11 mouse cellular contexts compared by ENCODE assay signal in the genomic region with DNA sequence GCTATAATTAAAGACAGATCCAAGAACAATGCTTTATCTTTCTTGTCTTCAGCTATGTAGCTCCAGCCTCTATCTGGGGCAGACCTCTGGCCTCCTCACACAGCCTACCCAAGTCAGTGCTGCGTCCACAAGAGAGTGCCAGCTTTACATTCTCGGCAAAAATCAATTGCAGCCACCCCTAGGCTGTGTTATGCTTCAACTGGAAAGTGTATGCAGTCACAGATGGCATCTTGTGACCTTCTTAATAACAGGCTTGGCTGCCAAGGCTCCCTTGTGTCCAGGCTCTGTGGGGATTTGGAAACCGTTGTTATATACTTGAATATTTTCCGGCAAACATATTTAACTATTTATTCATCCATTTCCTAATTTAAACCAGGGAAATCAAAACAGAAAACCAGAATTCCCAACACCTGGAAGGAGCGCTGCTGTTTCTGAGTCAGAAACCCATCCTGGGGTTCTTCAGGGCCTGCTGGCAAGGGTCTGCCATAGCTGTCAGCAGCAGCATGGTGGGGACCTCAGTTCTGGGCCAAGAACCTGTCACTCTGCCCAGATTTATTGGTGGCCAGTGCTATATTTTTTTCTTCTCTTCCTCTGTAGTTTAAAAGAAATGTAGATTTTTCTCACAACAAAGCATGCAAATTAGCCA. TPM values are rescaled to one million over a fixed set of nuclear protein-coding genes. Genes with fewer than 3 reads are reported as not detected.
A peak's percentile ranks its signal among the peaks of the same experiment; 100 is the strongest.
DNase-seq lines count a peak whose midpoint lies in the region; ATAC-seq lines count a peak whose summit lies in the region.
"Had no signal": no experiment of that assay in that cellular context is flagged by ENCODE, and none has a peak within 500 bp of the region (broad histone marks: within the 10 kb centered on the region; RNA-seq: fewer than 3 reads in every experiment).

No protein-coding gene starts in this region.

- ATAC-seq in limb, embryonic 12.5 days (ENCODE audit: insufficient number of reproducible peaks, insufficient read depth, low FRiP score, low TSS enrichment, low read depth) = peak; percentile 82

- no peak overlapping the region for H3K9ac ChIP-seq in limb, embryonic 12.5 days (replicated peaks)

- intact Hi-C loops in left cerebral cortex, postnatal 4 days (cut with DNase I) = no loop called here
- intact Hi-C loops in left cerebral cortex, postnatal 14 days (cut with DNase I) = no loop called here

- WGBS in limb, embryonic 12.5 days = 45% methylated on average over 5 of the region's 5 CpGs

- peaks cover 15% of the 10 kb centered on the region for H3K4me1 ChIP-seq in limb, embryonic 12.5 days (replicated peaks)

- H3K9me3 ChIP-seq in limb, embryonic 12.5 days = peaks cover 14% of the 10 kb centered on the region; the same call in 1 of the 2 replicates

- no peak overlapping the region for H3K4me2 ChIP-seq in limb, embryonic 12.5 days

- peak; percentile 27 for DNase-seq in embryo, embryonic 10.5 days (ENCODE audit: low spot score)
- DNase-seq in embryo, embryonic 10 days (ENCODE audit: low spot score) = no peak
- peak; percentile 57 for DNase-seq in left cerebral cortex, postnatal 4 days
- no peak for DNase-seq in left cerebral cortex, postnatal 14 days (ENCODE audit: low spot score in 2 of 2)
- peak; percentile 68 to 75 for DNase-seq in cerebellum, postnatal 10 days
- no peak for DNase-seq in left cerebral cortex, adult 8-10 months (ENCODE audit: low spot score in 2 of 2)
- no peak for DNase-seq in kidney, postnatal 4 days

- H3K36me3 ChIP-seq in limb, embryonic 12.5 days = no peaks in the 10 kb centered on the region

- H3K4me3 ChIP-seq in limb, embryonic 12.5 days (replicated peaks) = no peak overlapping the region

- no peaks in the 10 kb centered on the region for H3K27me3 ChIP-seq in limb, embryonic 12.5 days

- peak overlapping the region; percentile 82 for H3K27ac ChIP-seq in limb, embryonic 12.5 days

RNA-seq across cellular contexts. Expression of a gene that starts 26.1 kb away (rescaled TPM):
- not detected for total RNA-seq in left cerebral cortex, postnatal 4 days (2021)
- total RNA-seq in left cerebral cortex, postnatal 14 days (2021) = not detected
- not detected in 2 replicates for polyA plus RNA-seq in limb, embryonic 12.5 days (2016; fragmentation: Nextera tagmentation; extraction: Ambion mirVana)
- total RNA-seq in left cerebral cortex, adult 8-10 months (2022) = not detected
- total RNA-seq: layer of hippocampus, postnatal 14 days had no signal
- polyA plus RNA-seq: C2C12; lung, embryonic 16.5 days had no signal

Comparison
In these comparisons a context has a peak if more than half of its experiments do, and no peak if none do; other contexts are left out.
1. DNase-seq: peak in embryo, embryonic 10.5 days (single experiment), left cerebral cortex, postnatal 4 days (single experiment) and cerebellum, postnatal 10 days (2 of 2); none in embryo, embryonic 10 days (single experiment), left cerebral cortex, postnatal 14 days (0 of 2), left cerebral cortex, adult 8-10 months (0 of 2) and kidney, postnatal 4 days (0 of 2).